Mouse (Mus musculus): ENCODE data around the gene Tada3. TPM values are rescaled to one million over a fixed set of nuclear protein-coding genes. Genes with fewer than 3 reads are reported as not detected.

Gene Tada3
- total RNA-seq (2021), result 10 to 100 TPM; 36.3 to 43.8 TPM
- long read RNA-seq, experiment 1, transcript Tada3-201 (9 exons, 2,848 nt), result major isoform, 9 of 39 reads
- long read RNA-seq, experiment 1, partial matches to known transcripts, result 6 of 39 reads
- long read RNA-seq, experiment 1, other reads (novel, unspliced or antisense), result 24 of 39 reads
- long read RNA-seq, experiment 2, partial matches to known transcripts, result 1 of 16 reads
- long read RNA-seq, experiment 2, other reads (novel, unspliced or antisense), result 13 of 16 reads

GRCm38 (mm10) chr6:113377496-113378385 is at the start of gene Tada3, which contains the start of gene Arpc4:
Gene Tada3 (minus strand): TSS chr6:113377883.
Gene Arpc4 (plus strand): TSS chr6:113378115.
- peak; percentile 93 to 94 for DNase-seq

- peak in 1 of 2 experiments; percentile 45 for DNase-seq
These were observed 49.7 kb upstream of the Tada3 start for GRCm38 (mm10) chr6:113427397-113427796.

- DNase-seq, result no peak
These were observed 49.0 kb upstream of the Tada3 start for GRCm38 (mm10) chr6:113426696-113427095.

GRCm38 (mm10) chr6:113424187-113424586 is 46.5 kb upstream of the Tada3 start:
- DNase-seq, result no peak

GRCm38 (mm10) chr6:113423000-113423399 is 45.3 kb upstream of the Tada3 start:
- no peak for DNase-seq

- peak; percentile 100 for DNase-seq
These were observed 41.5 kb upstream of the Tada3 start, which contains the start of gene Rpusd3 for GRCm38 (mm10) chr6:113419199-113419587. Gene Rpusd3 (minus strand): TSS chr6:113419340.

GRCm38 (mm10) chr6:113418441-113419198 is 40.9 kb upstream of the Tada3 start:
- DNase-seq, result peak; percentile 21 to 36

- no peak for DNase-seq
These were observed 38.7 kb upstream of the Tada3 start for GRCm38 (mm10) chr6:113416416-113416815.

GRCm38 (mm10) chr6:113410001-113410400 is 32.3 kb upstream of the Tada3 start:
- DNase-seq, result no peak

GRCm38 (mm10) chr6:113406683-113407082 is 29.0 kb upstream of the Tada3 start:
- DNase-seq, result no peak

- DNase-seq, result no peak
These were observed 27.8 kb upstream of the Tada3 start for GRCm38 (mm10) chr6:113405483-113405882.

GRCm38 (mm10) chr6:113404649-113405448 is 27.2 kb upstream of the Tada3 start:
- DNase-seq, result no peak

- DNase-seq, result no peak
These were observed 24.4 kb upstream of the Tada3 start for GRCm38 (mm10) chr6:113402094-113402493.

GRCm38 (mm10) chr6:113396270-113397030 is 18.8 kb upstream of the Tada3 start:
- no peak for DNase-seq

- no peak for DNase-seq
These were observed 17.8 kb upstream of the Tada3 start for GRCm38 (mm10) chr6:113395501-113395900.

- DNase-seq, result no peak
These were observed 17.1 kb upstream of the Tada3 start for GRCm38 (mm10) chr6:113394811-113395210.

- DNase-seq, result no peak
These were observed 16.3 kb upstream of the Tada3 start for GRCm38 (mm10) chr6:113393951-113394350.

- DNase-seq, result peak; percentile 65 to 72
These were observed 14.8 kb upstream of the Tada3 start for GRCm38 (mm10) chr6:113392387-113393071.

- DNase-seq, result no peak
These were observed 14.3 kb upstream of the Tada3 start for GRCm38 (mm10) chr6:113392015-113392386.

GRCm38 (mm10) chr6:113390715-113391114 is 13.0 kb upstream of the Tada3 start:
- no peak for DNase-seq
